Mouse (Mus musculus) heart, adult 2 months (tissue): Measurements from ENCODE around the gene Arhgap5.

ENCODE experiments used
- EP300 ChIP-seq: fragments of 200-500 bp; IDR thresholded peaks from 2 replicates; pipeline ENCODE4 v1.6.1; 2011; ENCODE audit warnings: low read depth, low read length, control low read depth; ENCODE audit not compliant: insufficient read depth
- POLR2A ChIP-seq: fragments of 200-500 bp; IDR thresholded peaks from 2 replicates; pipeline ENCODE4 v1.6.1; 2011; ENCODE audit warnings: mild to moderate bottlenecking, low read depth, low read length, control low read depth; ENCODE audit not compliant: insufficient read depth

- TF ChIP-seq EP300: no peak
- no peak for TF ChIP-seq POLR2A
These were observed 29.5 kb upstream of the Arhgap5 start for GRCm38 (mm10) chr12:52473988-52474968.
